Mouse (Mus musculus) erythroblast, embryonic 14.5 days (primary cell): ENCODE measurements around the gene Gm37240.

Experiments used
- GATA1 ChIP-seq: IDR thresholded peaks from 2 replicates; pipeline ENCODE4 v1.6.1; 2012; ENCODE audit warnings: low read length, inconsistent platforms, mixed read lengths
- TAL1 ChIP-seq: IDR thresholded peaks from 3 replicates; pipeline ENCODE4 v1.6.1; 2012; ENCODE audit warnings: low read length, inconsistent platforms, mixed read lengths

- TF ChIP-seq GATA1: no peak
- no peak for TF ChIP-seq TAL1
Measured at GRCm38 (mm10) chr3:85124924-85125323, 762.4 kb downstream of the Gm37240 start.
